Mouse (Mus musculus) frontal cortex, adult 2 months (tissue): ENCODE measurements around the gene Tmem62. TPM values are rescaled to one million over a fixed set of nuclear protein-coding genes. Genes with fewer than 3 reads are reported as not detected.
"Not testable (repeated sequence)": the region's sequence is repeated elsewhere in the genome, so short reads cannot be mapped to it uniquely, and the experiment has no call there.

Source experiments
- DNase-seq, 2 experiments: peaks; one replicate each; pipeline ENCODE4 v3.0.0; 2022; ENCODE audit warnings: low spot score in 1 of 2; ENCODE audit errors: extremely low spot score in 1 of 2
- polyA plus RNA-seq: library from polyadenylated mRNA; depleted of rRNA; stranded (reverse); fragments of >200 nt; gene quantifications from 2 replicates; pipeline ENCODE4 v1.2.3, GENCODE M21; 2012; rRNA removed

Gene Tmem62
- polyA plus RNA-seq = 28.1 and 29.7 TPM in 2 replicates

DNA sequence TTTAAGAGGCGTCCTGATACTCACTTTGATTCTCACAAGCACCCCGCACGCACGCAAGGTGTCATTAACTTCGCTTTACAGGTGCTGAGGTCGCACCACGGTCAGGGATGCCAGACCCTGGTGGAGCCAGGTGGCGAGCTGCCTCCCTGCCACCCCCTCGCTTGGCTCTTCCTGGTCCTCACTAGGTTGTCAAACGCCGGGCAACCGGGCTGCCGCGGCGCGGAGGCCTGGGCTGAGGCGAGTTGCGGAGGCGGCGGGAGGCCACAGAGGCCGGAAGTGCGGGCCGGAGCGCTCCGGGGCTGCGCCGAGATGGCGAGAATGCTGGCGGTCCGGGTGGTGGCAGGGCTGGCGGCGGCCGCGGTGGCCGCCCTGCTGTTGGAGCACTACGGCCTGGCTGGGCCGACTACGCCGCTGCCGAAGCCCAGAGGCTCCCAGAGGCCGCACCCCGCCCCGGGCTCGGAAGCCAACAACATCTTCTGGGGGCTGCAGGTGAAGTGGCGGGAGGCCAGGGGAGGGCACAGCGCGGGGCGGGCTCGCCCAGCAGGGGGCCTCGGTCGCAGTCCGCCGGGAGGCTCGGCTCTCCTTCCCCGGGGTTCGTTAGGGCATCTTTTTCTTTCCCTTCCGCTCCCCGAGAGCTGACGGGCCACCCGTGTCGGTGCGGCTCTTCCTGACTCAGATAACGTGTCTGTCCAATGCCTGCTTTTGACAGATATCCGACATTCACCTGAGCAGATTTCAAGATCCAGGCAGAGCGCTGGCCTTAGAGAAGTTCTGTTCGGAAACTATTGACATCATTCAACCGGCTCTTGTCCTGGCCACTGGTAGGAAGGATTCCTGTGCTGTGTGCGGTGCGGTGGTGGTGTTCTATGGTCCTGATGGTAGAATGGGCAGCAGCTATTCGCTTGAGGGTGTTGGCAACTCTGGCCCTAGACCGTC is at the start of gene Tmem62:
Tmem62 (plus strand) TSS at position 28 of the 936 bp plus-strand sequence.
- peak in 1 of 2 experiments; percentile 60 for DNase-seq

DNA sequence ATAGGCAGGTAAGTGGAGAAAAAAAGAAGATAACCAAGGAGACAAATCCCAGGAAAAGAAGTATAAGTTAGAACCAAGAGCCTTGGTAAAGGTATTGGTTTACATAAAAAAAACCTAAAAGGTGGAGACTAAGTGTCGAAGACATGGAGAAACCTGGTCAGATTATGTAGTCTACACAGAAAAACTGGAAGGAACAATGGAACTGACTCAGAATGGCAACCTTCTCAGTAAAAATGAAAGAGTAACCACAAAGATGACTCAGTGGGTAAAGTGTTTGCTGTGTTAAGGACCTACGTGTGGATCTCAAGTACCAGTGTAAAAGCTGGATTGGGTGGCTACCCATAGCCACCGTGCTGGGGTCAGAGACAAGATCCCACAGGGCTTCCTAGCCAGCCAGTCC is 43.8 kb upstream of the Tmem62 start:
- DNase-seq = no peak

DNA sequence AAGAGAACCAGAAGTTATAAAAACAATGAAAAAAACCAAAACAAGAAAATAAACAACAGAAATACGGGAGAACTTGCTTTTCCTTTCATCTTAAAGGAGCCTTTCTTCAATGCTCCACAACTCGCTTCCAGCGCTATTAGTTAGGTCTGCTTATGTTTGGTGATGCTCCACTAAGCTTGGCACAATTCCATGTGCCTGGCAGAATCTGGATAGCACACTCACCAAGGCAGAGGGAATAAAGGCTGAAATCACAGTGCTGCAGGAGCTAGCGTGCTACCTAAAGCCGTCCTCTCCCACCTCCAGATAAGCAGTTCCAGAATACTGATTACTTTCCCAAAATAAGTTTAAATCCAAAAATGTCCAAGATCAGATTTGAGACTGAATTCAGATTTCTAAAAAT is 25.6 kb upstream of the Tmem62 start:
- peak; percentile 46 to 68 for DNase-seq

DNA sequence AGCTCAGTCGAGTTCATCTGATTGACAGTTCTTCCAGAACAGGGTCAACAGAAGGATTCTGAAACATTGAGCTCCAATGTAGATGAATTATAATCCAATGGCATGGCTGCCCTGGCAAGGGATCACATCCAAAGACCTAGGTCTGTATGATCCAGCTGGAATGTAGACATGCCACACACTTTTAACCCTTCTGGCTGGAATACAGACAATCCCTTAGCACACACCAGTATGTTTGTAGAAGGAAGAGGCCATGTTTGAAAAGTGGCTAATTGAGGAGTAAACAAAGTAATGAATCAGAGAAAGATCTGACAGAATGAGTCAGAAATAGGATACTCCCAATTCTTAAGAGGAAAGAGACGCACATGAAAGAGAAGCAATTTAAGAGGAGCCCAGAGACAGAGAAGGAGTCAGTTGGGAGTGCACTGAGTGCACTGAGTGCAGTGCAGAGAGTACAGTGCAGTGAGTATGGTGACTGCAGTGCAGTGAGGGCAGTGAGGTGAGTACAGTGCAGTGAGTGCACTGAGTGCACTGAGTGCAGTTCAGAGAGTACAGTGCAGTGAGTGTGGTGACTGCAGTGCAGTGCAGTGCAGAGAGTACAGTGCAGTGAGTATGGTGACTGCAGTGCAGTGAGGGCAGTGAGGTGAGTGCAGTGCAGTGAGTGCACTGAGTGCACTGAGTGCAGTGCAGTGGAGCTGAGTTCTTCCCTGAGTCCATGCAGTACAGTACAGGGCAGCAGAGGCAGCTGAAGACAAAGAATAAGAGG is 24.5 kb upstream of the Tmem62 start:
- DNase-seq = no peak

DNA sequence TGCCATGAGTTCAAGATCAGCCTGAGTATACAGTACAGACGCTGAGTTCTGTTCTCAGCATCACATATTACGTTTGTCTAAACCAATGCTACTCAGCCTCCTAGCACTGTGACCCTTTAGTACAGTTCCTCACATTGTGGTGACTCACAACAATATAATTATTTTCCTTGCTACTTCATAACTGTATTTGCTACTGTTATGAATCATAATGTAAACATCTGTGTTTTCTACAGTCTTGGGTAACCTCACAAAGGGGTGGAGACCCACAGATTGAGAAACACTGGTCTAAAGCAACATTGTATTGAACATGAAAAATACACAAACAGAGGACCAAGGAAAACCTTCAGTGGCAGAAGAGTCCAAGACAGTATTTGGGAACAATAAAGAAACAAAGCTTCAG is 17.5 kb upstream of the Tmem62 start:
- DNase-seq = no peak

DNA sequence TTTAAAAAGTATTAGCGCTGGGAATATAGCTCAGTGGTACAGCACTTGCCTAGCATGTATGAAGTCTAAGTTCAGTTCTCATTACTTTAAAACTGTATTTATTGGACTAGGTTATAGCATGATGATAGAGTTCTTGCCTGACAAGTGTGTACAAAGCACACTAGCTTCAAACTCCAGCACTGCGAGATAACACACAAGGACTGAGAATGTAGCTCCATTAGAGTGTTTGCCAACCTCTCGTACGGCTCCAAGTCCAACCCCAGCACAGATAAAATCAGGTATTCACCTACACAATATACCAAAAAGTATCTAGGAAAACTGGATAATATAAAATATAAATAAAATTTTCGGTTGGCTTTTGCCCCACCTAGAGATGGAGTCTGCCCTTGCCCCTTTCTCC is 17.0 kb upstream of the Tmem62 start:
- no peak for DNase-seq

DNA sequence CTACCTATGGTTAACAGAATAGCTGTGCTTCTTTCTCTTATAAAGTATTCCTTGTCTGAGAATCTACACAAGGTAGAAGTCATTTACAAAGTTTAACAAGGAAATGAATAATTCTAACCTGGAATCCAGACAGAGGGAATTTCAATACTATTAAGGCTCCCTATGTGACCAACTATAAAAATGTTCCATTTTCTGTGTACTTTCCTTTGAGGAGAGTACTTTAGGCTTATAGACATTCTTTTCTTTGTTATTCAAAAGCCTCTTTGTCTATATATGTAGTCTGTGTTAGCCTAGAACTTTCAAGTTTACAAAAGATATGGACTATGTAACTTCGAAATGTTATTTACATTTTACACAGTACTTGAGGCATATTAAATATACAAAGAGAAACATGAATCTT is 16.6 kb upstream of the Tmem62 start:
- no peak for DNase-seq

DNA sequence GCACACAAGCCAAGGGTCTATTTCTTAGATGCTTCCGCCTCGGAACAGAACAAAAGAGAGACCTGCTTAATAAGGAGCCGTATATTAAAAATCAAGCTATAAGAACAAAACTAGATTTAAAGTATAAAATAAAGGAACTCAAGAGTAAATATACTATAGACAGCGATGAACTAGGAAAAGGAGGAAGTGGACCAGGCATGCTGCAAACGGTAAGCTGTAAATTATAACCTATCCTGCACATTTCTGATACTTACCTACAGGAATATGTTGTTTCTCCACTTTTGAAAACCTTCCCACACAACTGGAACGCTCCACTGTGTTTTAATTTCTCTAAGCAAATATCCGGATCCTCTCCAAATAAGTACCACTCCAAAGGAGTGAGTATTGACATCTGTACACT is 13.7 kb upstream of the Tmem62 start:
- no peak for DNase-seq

DNA sequence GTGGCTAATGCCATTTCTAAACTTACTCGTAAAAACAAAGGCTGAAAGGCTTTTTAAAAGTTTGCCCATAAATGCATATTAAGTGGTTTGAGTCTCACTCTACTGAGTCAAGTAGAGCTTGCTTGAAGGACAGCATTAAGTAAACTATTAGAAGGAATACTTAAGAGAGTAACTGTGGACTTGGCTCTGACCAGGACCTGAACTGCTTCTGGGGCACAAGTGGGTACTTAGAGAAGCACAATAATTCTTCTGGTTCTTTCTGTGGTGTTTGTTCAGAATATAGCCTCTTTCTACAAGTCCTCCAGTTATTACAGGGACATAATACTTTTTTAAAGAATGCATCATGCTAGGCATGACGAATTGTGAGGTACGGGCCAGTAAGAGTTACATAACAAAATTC is 11.3 kb upstream of the Tmem62 start:
- no peak for DNase-seq

DNA sequence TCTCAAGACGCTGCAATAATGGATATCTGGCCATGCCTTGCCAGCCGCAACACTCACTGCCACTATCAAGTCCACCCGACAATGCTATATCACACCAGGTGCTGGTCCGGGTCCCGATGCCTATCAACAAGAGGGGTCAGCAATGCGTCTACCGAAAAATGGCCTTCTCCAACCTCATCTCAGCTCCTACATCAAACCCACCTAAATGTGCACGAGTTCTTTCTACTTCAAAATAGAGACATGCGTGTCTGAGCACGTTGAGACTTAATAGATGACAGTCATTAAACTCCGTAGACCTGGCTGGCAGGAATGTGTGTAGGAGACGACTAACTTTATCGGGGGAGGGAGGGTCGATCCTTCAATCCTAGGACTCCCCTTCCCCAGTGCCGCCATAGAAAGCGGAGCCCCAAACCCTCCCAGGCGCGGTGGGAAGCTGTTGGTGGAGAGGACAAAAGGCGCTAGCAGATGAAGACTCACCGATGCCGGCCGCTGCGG is 6.7 kb upstream of the Tmem62 start:
- peak in 1 of 2 experiments; percentile 26 for DNase-seq

DNA sequence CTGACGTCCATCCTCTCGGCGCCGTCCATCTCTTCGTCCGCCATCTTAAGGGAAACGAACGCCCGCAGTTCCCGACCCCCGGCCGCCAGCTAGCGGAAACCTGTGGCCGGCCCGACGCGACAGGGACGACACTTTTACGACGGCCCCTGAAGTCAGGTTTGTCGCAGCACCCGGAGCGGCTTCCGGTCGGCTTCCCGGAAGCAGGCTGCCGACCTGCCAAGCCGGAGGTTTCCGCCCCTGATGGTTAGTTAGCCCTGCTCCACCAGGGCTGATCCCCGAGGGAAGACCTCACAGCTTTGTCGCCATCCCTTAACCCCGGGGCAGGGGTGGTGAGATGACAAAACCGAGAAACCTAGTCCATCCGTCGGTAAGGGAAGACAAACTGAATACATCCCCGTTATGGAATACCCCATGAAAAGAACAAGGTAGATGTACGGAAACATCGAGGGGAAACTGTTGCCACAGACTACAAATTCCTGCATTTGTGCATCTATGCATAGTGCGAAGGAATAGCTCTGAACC is 6.2 kb upstream of the Tmem62 start, which contains the start of gene Ubr1:
Ubr1 (minus strand) TSS at position 157 of the 522 bp plus-strand sequence.
- peak; percentile 75 to 87 for DNase-seq

DNA sequence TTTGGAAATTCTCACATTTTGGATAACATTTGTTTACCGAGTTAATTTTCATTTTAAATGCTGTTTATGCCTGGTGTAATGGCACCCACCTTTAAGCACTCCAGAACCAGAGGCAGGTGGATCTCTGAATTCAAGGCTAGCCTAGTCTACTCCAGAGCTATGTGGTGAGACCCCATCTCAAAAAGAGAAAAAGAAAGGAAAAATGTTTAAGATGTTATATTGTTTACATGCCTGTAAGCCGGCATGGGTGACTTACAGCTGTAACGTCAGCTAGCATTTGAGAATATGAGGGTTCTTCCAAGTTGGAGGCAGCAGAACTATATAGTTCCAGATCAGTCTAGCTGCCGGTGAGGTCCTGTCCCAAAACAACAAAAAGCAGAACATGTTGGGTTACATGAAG is 5.1 kb upstream of the Tmem62 start:
- DNase-seq = no peak

DNA sequence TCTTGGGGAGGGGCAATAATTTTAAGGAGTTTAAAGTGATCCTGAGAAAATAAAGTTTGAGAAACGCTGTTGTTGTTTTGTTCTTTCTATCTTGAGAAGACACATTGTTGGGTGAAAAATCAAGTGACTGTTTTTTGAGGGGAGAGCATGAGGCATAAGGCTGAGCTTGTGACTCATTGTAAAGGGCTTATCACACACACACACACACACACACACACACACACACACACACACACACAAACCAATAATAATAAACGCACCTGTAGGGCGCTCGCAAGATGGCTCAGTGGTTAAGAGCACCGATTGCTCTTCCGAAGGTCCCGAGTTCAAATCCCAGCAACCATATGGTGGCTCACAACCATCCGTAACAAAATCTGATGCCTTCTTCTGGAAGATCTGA is 4.6 kb upstream of the Tmem62 start:
- DNase-seq = not testable (repeated sequence)

DNA sequence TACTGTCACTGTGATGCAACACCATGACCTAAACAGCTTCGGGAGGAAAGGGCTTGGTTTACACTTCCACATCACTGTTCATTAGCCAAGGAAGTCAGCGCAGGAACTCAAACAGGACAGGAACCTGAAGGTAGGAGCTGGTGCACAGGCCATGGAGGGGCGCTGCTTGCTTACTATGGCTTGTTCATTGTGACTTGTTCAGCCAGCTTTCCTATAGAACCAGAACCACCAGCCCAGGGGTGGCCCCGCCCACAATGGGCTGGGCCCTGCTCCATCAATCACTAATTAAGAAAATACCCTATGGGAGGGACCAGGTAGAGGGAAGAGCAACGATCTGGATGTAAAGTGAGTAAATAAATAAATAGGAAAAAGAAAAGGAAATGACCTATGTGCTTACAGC is 3.9 kb upstream of the Tmem62 start:
- DNase-seq = no peak

DNA sequence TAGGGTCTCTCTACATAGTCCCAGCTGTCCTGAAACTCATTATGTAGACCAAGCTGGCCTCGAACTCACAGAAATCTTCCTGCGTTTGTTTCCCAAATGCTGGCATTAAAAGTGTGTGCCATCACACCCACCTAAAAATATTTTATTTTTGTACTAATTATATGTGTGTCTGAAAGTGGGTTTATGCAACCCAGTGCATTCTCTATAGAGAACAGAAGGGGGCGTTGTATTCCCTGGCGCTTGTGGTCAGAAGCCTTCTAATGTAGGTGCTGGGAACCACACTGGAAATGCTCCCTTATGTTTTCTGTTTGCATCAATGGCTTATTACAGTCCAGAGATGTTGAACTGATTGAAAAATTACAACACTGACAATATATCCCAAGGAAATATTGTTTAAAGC is 509 bp upstream of the Tmem62 start:
- no peak for DNase-seq

DNA sequence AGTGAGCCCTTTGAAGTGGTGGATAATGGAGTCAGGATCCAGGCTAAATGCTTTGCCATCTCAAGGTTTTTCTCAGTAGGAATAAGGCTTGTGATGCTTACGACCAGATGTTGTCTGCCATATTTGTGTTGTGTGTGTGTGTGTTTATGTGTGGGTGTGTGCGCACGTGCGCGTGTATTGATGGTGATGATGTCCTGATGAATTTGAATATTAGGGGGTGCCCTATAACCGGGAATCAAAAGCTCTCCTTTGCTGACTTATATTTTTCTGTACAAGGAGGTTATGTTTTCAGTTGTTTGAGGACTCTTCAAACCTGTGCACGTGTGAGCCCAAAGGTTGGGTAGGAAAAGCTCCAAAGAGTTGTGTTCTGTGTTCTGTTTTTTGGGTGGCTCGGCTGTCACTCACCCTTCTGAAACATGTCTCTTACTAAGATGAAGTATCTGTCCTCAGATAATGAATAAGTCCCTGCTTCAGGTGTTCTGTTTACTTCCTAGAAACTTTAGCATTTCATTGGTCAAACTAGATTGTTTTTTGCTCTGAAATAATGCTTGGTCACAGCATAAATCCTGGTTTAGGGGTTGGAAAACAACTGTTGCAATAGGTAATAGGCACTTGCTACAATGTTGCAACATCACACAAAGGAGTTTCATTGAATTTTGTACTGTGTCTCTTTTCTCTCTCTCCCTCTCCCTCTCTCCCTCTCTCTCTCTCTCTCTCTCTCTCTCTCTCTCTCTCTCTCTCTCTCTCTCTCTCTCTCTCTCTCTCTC is 1.3 kb downstream of the Tmem62 start:
- DNase-seq = no peak

DNA sequence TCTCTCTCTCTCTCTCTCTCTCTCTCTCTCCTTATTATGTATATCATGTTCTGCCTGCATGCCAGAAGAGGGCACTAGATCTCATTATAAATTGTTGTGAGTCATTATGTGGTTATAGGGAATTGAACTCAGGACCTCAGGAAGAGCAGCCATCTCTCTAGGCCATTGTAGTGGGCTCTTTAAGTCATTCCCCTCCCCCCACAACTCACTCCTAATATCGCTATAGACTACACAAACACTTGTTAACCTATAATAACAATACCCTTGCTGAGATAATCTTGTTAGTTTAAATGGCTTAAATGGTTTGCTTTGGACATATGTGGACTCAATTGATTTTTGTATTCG is 1.8 kb downstream of the Tmem62 start:
- DNase-seq = no peak

DNA sequence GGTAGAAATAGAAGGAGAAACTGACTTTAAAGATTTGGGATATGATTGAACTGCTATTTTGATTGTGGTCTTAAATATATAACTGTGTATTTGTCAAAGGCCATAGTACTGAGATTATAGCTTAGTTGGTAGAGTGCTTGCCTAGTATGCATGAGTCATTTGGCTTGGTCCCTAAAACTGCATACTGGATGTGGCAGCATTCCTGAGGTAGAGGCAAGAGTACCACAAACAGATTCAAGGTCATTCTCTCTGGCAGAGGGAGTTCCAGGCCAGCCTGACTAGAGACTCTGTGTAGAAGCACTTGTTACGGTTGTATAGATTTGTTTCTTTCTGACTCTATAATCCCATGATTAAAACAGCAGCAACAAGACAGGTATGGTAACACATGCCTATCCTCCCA is 3.0 kb downstream of the Tmem62 start:
- no peak for DNase-seq

DNA sequence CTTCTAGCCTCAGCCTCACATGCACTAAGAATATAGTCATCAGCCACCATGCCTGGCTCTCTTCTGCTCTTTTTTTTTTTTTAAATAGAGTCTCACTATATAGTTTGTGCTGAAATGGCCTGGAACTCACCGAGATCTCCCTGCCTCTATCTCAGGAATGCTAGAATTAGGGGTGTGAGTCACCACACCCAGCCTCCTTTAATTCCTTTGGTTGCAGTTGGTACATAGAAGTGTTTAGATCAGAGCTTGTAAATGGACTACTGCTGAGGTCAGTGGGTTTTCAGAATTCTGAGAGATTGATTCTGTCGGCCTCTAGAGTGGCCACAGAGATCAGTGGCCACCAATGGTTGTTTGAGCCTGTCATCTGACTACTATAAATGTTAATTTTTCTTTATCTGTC is 4.0 kb downstream of the Tmem62 start:
- no peak for DNase-seq

DNA sequence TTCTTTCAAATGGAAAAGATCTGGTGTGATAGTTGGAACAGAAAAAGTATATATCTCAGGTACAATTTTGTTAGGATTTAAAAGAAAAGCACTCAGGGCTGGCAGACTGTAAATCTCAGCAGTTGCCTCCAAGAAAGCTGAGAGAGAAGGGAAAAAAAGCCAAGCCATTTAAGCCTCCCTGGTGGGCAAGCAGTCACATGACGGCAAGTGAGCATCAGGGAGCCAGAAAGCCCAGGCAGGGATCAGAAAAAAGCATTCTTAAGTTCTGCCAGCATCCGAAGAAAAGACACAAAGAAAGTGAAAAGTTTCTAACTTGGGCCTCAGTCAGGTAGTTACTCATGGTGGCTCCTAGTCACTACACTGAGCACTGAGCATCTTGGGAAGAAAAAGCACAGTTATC is 6.8 kb downstream of the Tmem62 start:
- no peak for DNase-seq

DNA sequence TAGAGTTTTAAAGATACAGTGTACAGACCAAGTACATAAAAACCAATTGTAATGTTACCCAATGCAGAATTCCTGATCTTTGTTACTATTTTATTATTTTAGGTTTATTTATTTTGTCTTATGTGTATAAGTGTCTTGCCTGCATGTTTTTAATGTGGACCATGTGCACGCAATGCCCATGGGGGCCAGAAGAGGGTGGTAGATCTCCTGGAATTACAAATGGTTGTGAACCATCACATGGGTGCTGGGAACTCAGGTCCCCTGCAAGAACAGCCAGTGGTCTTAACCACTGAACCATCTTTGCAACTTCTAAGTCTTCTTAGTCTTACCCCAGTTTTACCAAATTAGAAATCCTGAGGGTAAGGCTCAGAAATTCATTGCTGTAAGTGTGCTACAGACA is 8.4 kb downstream of the Tmem62 start:
- no peak for DNase-seq
